Mouse (Mus musculus) thymus, postnatal 25 days (tissue): ENCODE results near the gene Greb1.

Source experiments
- DNase-seq: peaks from one replicate; pipeline ENCODE4 v3.0.0; 2022

Gene Greb1

DNA sequence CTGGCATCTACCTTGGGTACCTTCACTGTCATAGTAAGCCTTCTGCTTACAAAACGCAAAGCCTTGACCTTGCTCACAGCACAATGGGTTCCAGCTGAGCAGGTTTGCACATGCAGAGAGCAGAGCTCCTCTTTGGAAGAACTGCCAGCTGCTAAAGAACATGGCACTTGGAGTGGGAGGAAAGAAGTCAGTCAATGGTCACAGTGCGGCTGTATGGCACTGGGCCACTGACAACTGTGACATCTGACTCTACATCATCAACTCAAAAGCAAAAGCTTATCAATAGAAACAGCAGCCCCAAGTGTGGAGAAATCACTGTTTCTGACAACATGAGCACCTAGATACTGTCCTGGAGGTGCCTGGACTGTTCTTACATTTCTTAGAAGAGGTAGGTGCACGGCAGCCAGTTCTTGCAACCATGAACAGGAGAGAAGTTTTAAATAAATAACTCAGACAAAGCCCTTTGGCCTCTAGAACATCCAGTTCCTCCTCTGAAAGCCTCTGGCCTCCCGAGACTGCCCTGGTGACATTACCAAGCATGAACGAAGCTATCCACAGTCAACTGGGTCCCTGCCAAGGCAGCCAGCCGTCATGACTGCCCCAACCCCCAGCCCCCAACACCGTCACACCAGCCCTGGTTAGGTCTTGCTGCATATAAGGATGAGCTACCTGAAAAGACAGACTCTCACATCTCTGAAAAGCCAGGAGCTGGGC, 170.4 kb downstream of the Greb1 start:
- DNase-seq = no peak
